Mouse (Mus musculus): ENCODE measurements around the gene Soat2. TPM values are rescaled to one million over a fixed set of nuclear protein-coding genes. Genes with fewer than 3 reads are reported as not detected.

Gene Soat2
- total and polyA plus RNA-seq, 3 experiments = 0.28 to 10.4 (median 0.56) TPM

DNA sequence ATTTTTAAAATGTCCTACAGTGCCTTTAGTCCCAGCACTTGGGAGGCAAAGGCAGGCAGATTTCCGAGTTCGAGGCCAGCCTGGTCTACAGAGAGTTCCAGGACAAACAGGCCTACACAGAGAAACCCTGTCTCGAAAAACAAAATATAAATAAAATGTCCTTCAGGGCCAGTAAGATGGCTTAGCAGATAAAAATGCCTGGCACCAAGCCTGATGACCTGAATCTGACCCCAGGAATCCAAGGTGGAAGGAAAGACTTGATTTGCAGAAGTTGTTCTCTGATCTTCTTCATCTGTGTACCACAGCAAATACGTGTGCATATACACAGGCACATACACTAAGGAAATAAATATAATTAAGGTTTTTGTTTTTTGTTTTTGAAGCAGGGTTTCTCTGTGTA, 45.0 kb downstream of the Soat2 start:
- in situ Hi-C loops (cut with MboI; ENCODE audit: low pct_ligation_motif_present, low pct_unique_long_range_greater_than_20kb, low sequenced_read_pairs) (no loop called here), dilution Hi-C loops (cut with MboI; ENCODE audit: extremely low pct_ligation_motif_present, extremely low pct_unique_long_range_greater_than_20kb, low sequenced_read_pairs) (no loop called here)
- no peak overlapping the region for H3K4me2 ChIP-seq (ENCODE audit: insufficient read depth, low read depth, poor library complexity, severe bottlenecking)
- H3K9ac ChIP-seq (ENCODE audit: insufficient read depth, low read depth) = no peak overlapping the region
- H3K36me3 ChIP-seq (replicated peaks in 1 of 2; ENCODE audit: control insufficient read depth in 1 of 2, insufficient read depth in 1 of 2, low read length in 1 of 2) = no peaks in the 10 kb centered on the region
- H3K4me3 ChIP-seq (replicated peaks in 1 of 3; ENCODE audit: low read depth in 2 of 3, low read length in 2 of 3, poor library complexity in 1 of 3) = no peak overlapping the region
- H3K27ac ChIP-seq (ENCODE audit: insufficient read depth, low read depth) = no peak overlapping the region
- TF ChIP-seq POLR2AphosphoS2 (IDR thresholded peaks at IDR 0.05; ENCODE audit: low read depth, low read length) = no peak
- TF ChIP-seq ZKSCAN1 (IDR thresholded peaks at IDR 0.05; ENCODE audit: borderline replicate concordance, low read depth, low read length) = no peak
- no peaks in the 10 kb centered on the region for H3K27me3 ChIP-seq (replicated peaks)
- no peaks in the 10 kb centered on the region for H3K9me3 ChIP-seq (replicated peaks; ENCODE audit: low read length)
- DNase-seq (ENCODE audit: extremely low read depth) = no peak
- peaks cover 9 to 42% of the 10 kb centered on the region in 2 experiments for H3K4me1 ChIP-seq (ENCODE audit: control insufficient read depth in 1 of 2, insufficient read depth in 2 of 2)
- no peaks in the 10 kb centered on the region for H3K79me2 ChIP-seq (replicated peaks; ENCODE audit: control insufficient read depth, extremely low read depth, insufficient read depth, poor library complexity, severe bottlenecking)

DNA sequence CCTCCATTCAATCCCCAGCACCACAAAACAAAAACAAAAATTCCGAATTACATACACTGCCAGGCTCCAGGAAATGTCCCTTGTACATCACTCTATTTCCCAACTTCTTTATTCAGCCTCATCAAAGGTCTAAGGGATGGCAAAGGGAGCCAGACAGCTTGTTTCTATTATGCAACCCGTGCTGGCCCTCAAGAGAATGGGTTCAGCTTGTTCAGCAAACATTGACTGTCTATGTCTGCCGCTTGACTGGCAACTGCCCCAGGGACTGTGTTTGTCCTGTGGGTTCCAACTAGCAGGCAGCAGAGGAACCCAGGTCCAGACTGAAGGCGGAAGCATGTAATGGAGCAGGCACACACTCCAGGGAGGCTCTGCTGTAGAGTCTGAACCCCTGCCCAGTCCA, 48.5 kb downstream of the Soat2 start:
- Histone ChIP-seq H3K27ac (ENCODE audit: insufficient read depth, low read depth) (no peak overlapping the region), H3K4me1 (ENCODE audit: control insufficient read depth in 1 of 2, insufficient read depth in 2 of 2) (peaks cover 0 to 22% of the 10 kb centered on the region in 2 experiments; a peak in 3 of 4 replicates), H3K27me3 (replicated peaks) (no peaks in the 10 kb centered on the region), H3K4me3 (replicated peaks in 1 of 3; ENCODE audit: low read depth in 2 of 3, low read length in 2 of 3, poor library complexity in 1 of 3) (no peak overlapping the region), H3K4me2 (ENCODE audit: insufficient read depth, low read depth, poor library complexity, severe bottlenecking) (no peak overlapping the region), H3K9me3 (replicated peaks; ENCODE audit: low read length) (no peaks in the 10 kb centered on the region), H3K9ac (ENCODE audit: insufficient read depth, low read depth) (no peak overlapping the region), H3K36me3 (replicated peaks in 1 of 2; ENCODE audit: control insufficient read depth in 1 of 2, insufficient read depth in 1 of 2, low read length in 1 of 2) (no peaks in the 10 kb centered on the region), H3K79me2 (replicated peaks; ENCODE audit: control insufficient read depth, extremely low read depth, insufficient read depth, poor library complexity, severe bottlenecking) (no peaks in the 10 kb centered on the region)
- TF ChIP-seq MAX (IDR thresholded peaks at IDR 0.05; ENCODE audit: low read length) (no peak), POLR2AphosphoS2 (IDR thresholded peaks at IDR 0.05; ENCODE audit: low read depth, low read length) (no peak), USF2 (conservative IDR thresholded peaks at IDR 0.05; ENCODE audit: low read depth, low read length) (no peak), GABPA (IDR thresholded peaks at IDR 0.05; ENCODE audit: insufficient replicate concordance, low read depth, low read length) (no peak), BHLHE40 (IDR thresholded peaks at IDR 0.05; ENCODE audit: low read depth, low read length) (no peak), MYC (IDR thresholded peaks at IDR 0.05; ENCODE audit: low read depth, low read length) (no peak), MAZ (IDR thresholded peaks at IDR 0.05; ENCODE audit: low read depth, low read length) (no peak), ZC3H11A (IDR thresholded peaks at IDR 0.05; ENCODE audit: low read depth, low read length) (no peak), ZKSCAN1 (IDR thresholded peaks at IDR 0.05; ENCODE audit: borderline replicate concordance, low read depth, low read length) (no peak), JUND (conservative IDR thresholded peaks at IDR 0.05; ENCODE audit: low read depth, low read length) (no peak), JUN (IDR thresholded peaks at IDR 0.05; ENCODE audit: insufficient read depth, low read depth, low read length) (no peak)
- no peak for DNase-seq (ENCODE audit: extremely low read depth)
- in situ Hi-C loops (cut with MboI; ENCODE audit: low pct_ligation_motif_present, low pct_unique_long_range_greater_than_20kb, low sequenced_read_pairs) = no loop called here
- dilution Hi-C loops (cut with MboI; ENCODE audit: extremely low pct_ligation_motif_present, extremely low pct_unique_long_range_greater_than_20kb, low sequenced_read_pairs) = no loop called here

Data from CH12.LX (cell line).